Mouse (Mus musculus) stomach, embryonic 14.5 days (tissue): ENCODE results near the gene Rpl11. TPM values are rescaled to one million over a fixed set of nuclear protein-coding genes. Genes with fewer than 3 reads are reported as not detected.
A peak's percentile ranks its signal among the peaks of the same experiment; 100 is the strongest.
"Not testable (repeated sequence)": the region's sequence is repeated elsewhere in the genome, so short reads cannot be mapped to it uniquely, and the experiment has no call there.

ENCODE experiments used
- ATAC-seq: fragments of 200-750 bp; cut with Nextera tagmentation; 2 replicates; pipeline ENCODE4 v1.8.0; 2017; ENCODE audit warnings: low read depth, moderate TSS enrichment; ENCODE audit not compliant: insufficient number of reproducible peaks, insufficient read depth, low FRiP score
- H3K27ac ChIP-seq: fragments of 300-500 bp; sonication (generic); 2 replicates; pipeline ENCODE4 v1.5.1; 2014; ENCODE audit warnings: mild to moderate bottlenecking, low read length, moderate library complexity, mixed read lengths
- H3K27me3 ChIP-seq: fragments of 300-500 bp; sonication (generic); 2 replicates; pipeline ENCODE4 v1.6.1; 2014; ENCODE audit warnings: low read length, control low read depth, mixed read lengths; ENCODE audit not compliant: control insufficient read depth, insufficient read depth
- H3K36me3 ChIP-seq: fragments of 300-500 bp; sonication (generic); 2 replicates; pipeline ENCODE4 v1.6.1; 2014; ENCODE audit warnings: mild to moderate bottlenecking, control low read depth, low read length, moderate library complexity, mixed read lengths; ENCODE audit not compliant: control insufficient read depth, insufficient read depth
- H3K4me1 ChIP-seq: fragments of 300-500 bp; sonication (generic); 2 replicates; pipeline ENCODE4 v1.6.1; 2014; ENCODE audit warnings: low read length, control low read depth, mixed read lengths; ENCODE audit not compliant: control insufficient read depth, insufficient read depth
- H3K4me2 ChIP-seq: fragments of 300-500 bp; sonication (generic); replicated peaks from 2 replicates; pipeline ENCODE4 v1.6.1; 2014; ENCODE audit warnings: low read depth, low read length, control low read depth
- H3K4me3 ChIP-seq: fragments of 300-500 bp; sonication (generic); 2 replicates; pipeline ENCODE4 v1.5.1; 2014; ENCODE audit warnings: low read depth, low read length, control low read depth
- H3K9ac ChIP-seq: fragments of 300-500 bp; sonication (generic); replicated peaks from 2 replicates; pipeline ENCODE4 v1.6.1; 2014; ENCODE audit warnings: low read depth, mild to moderate bottlenecking, control low read depth, low read length, moderate library complexity, mixed read lengths
- H3K9me3 ChIP-seq: fragments of 300-500 bp; sonication (generic); 2 replicates; pipeline ENCODE4 v1.6.1; 2016; ENCODE audit warnings: low read depth, low read length, control low read depth; ENCODE audit not compliant: control insufficient read depth
- WGBS: fragments of 180-500 bp; shearing (Covaris S2); extraction: QIAGEN DNeasy Blood & Tissue Kit; methylation state at CpG from one replicate; pipeline ENCODE4 v1.1.7; 2014; 5-methylcytosine and 5-hydroxymethylcytosine counted together
- polyA plus RNA-seq: library from polyadenylated mRNA; unstranded; fragments of >200 nt; fragmentation: Nextera tagmentation; extraction: Ambion mirVana; gene quantifications from 2 replicates; pipeline ENCODE4 v1.2.1, GENCODE M21; 2014

Gene Rpl11
- polyA plus RNA-seq, 1 experiment from 2014 or later, result 533 TPM

DNA sequence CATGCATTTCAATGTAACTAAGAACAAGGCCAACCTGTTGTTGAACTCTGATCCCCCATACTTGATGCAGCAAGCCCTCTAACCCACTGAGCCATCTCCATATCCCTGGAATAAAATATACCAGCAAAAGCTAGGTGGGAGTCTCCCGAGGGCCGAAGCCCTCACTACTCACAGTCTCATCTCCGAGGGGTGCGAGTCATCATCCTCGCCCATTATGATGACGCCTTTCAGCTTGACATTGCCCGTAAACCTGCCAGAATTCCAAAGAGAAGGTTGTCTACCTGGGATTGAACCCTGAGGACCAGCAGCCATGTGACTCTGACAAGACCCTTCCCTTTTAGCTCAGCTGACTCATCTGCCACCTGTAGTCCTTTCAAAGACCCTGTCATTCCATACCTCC is 67.5 kb downstream of the Rpl11 start:
- H3K9ac ChIP-seq, result no peak overlapping the region
- no peaks in the 10 kb centered on the region for H3K27me3 ChIP-seq
- WGBS, result 85% methylated on average over 7 of the region's 7 CpGs
- H3K9me3 ChIP-seq, result no peaks in the 10 kb centered on the region
- H3K4me2 ChIP-seq, result peak overlapping the region; percentile 85
- ATAC-seq, result no peak
- no peak overlapping the region for H3K27ac ChIP-seq
- H3K4me3 ChIP-seq, result peak overlapping the region; percentile 92
- H3K4me1 ChIP-seq, result peaks cover 12% of the 10 kb centered on the region
- peaks cover 22% of the 10 kb centered on the region for H3K36me3 ChIP-seq

DNA sequence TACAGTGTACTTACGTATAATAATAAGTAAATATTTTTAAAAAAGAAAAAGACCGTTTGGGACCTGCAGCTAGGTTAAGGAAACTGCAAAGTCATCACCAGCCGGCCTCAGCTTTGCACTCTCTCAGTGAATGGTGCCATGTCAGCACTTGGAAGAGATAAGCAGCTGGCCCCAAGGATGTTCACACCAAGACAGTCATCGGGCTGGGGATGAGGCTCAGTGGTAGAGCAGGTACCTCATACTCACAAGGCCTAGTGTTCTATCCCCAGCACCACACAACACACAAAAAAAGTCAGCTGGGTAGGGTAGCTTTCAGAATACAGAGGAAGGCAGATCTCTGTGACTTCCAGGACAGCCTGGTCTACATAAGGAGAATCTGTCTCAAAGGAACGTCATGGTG is 68.0 kb downstream of the Rpl11 start:
- Histone ChIP-seq H3K27ac (no peak overlapping the region), H3K27me3 (no peaks in the 10 kb centered on the region), H3K9me3 (no peaks in the 10 kb centered on the region), H3K4me1 (peaks cover 12% of the 10 kb centered on the region), H3K9ac (no peak overlapping the region), H3K4me2 (no peak overlapping the region), H3K36me3 (peaks cover 22% of the 10 kb centered on the region), H3K4me3 (no peak overlapping the region)
- 88% methylated on average over 5 of the region's 5 CpGs for WGBS
- ATAC-seq, result no peak; the same call in 1 of the 2 replicates

DNA sequence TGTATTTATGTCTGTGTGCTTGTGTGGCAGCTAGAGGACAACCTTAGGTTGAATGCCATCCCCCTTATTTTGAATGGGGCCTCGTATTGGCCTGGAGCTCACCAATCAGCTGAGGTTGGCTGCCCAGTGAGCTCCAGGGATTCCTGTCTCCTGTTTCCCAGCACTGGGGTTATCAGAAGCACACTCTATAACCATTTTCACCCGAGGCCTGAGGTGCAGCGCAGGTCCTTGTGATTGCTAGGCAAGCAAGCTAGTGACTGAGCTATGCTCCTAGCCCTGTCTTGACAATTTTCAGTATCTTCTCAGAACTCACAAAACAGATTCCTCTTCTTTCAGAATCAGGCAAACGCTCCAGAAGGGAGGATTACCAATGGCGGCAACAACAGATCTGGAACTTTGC is 68.7 kb downstream of the Rpl11 start:
- ATAC-seq, result no peak
- H3K9ac ChIP-seq, result no peak overlapping the region
- no peak overlapping the region for H3K27ac ChIP-seq
- H3K4me3 ChIP-seq, result no peak overlapping the region
- peaks cover 22% of the 10 kb centered on the region for H3K36me3 ChIP-seq
- 84% methylated on average over 5 of the region's 5 CpGs for WGBS
- H3K27me3 ChIP-seq, result no peaks in the 10 kb centered on the region
- H3K9me3 ChIP-seq, result no peaks in the 10 kb centered on the region
- no peak overlapping the region for H3K4me2 ChIP-seq
- H3K4me1 ChIP-seq, result peaks cover 12% of the 10 kb centered on the region

DNA sequence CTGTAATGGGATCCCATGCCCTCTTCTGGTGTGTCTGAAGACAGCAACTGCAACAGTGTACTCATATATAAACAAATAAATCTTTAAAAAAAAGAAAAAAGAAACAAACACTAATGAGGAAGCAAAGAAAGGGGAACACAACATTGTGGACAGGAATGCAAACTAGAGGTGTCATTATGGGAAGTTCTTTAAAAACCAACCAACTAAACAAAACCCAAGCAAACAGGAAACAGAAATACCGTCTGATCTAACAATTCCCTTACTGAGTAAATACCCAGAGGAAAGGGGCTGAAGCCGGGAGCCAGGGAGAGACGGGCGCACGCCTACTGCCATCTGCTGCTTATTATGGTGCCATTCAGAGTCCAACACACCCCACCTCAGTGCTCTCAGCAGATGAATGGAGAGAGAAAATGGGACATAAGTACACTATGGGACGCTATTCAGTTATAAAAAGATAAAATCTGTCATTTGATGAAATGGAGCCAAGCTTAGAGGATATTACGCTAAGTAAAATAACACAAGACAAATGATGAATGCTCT is 71.6 kb downstream of the Rpl11 start:
- no peaks in the 10 kb centered on the region for H3K27me3 ChIP-seq
- H3K27ac ChIP-seq, result no peak overlapping the region
- WGBS, result 87% methylated on average over 7 of the region's 7 CpGs
- no peak overlapping the region for H3K4me3 ChIP-seq
- no peak overlapping the region for H3K9ac ChIP-seq
- H3K4me1 ChIP-seq, result peaks cover 9% of the 10 kb centered on the region
- H3K9me3 ChIP-seq, result no peaks in the 10 kb centered on the region
- H3K4me2 ChIP-seq, result no peak overlapping the region
- peaks cover 29% of the 10 kb centered on the region for H3K36me3 ChIP-seq
- no peak for ATAC-seq

DNA sequence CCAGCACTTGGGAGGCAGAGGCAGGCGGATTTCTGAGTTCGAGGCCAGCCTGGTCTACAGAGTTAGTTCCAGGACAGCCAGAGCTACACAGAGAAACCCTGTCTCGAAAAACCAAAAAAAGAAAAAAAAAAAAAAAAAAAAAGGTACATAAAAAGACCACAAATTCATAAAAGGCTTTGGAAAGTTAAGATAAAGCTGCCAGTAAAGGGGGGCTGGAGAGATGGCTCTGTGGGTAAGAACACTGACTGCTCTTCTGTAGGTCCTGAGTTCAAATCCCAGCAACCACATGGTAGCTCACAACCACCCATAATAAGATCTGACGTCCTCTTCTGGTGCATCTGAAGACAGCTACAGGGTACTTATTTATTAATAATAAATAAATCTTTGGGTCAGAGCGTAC is 73.0 kb downstream of the Rpl11 start:
- 95% methylated on average over 5 of the region's 5 CpGs for WGBS
- peaks cover 39% of the 10 kb centered on the region for H3K36me3 ChIP-seq
- not testable (repeated sequence) for ATAC-seq

More for the DNA sequence above, 73.0 kb downstream of the Rpl11 start:
- H3K9me3 ChIP-seq, H3K4me1 ChIP-seq, H3K27ac ChIP-seq, H3K4me3 ChIP-seq, H3K27me3 ChIP-seq, H3K9ac ChIP-seq, H3K4me2 ChIP-seq: not testable (repeated sequence)

Other genes starting within 250 kb of the Rpl11 start
- gene Srsf10, start 197.7 kb downstream of the Rpl11 start, polyA plus RNA-seq, result 297 and 298 TPM in 2 replicates
- gene Pnrc2, start 179.6 kb downstream of the Rpl11 start, polyA plus RNA-seq, result 172 and 189 TPM in 2 replicates
- 0.38 and 0.39 TPM in 2 replicates for gene Cnr2, start 158.0 kb downstream of the Rpl11 start, polyA plus RNA-seq
- gene Fuca1, start 132.7 kb downstream of the Rpl11 start, polyA plus RNA-seq, result 87.7 and 93.3 TPM in 2 replicates
- gene Hmgcl, start 107.0 kb downstream of the Rpl11 start, polyA plus RNA-seq, result 85.5 and 87.7 TPM in 2 replicates
- 47.7 and 48.1 TPM in 2 replicates for gene Gale, start 89.7 kb downstream of the Rpl11 start, polyA plus RNA-seq
- gene Lypla2, start 80.8 kb downstream of the Rpl11 start, polyA plus RNA-seq, result 101 and 104 TPM in 2 replicates
- gene Pithd1, start 66.2 kb downstream of the Rpl11 start, polyA plus RNA-seq, result 45.9 and 46.6 TPM in 2 replicates
- 39.8 and 43.9 TPM in 2 replicates for gene Eloa, start 31.7 kb downstream of the Rpl11 start, polyA plus RNA-seq
- gene Id3, start 90.1 kb upstream of the Rpl11 start, polyA plus RNA-seq, result 384 and 404 TPM in 2 replicates
- 3.5 and 4.4 TPM in 2 replicates for gene E2f2, start 119.0 kb upstream of the Rpl11 start, polyA plus RNA-seq
- 5.1 and 5.6 TPM in 2 replicates for gene Asap3, start 152.9 kb upstream of the Rpl11 start, polyA plus RNA-seq
- 19.7 and 19.8 TPM in 2 replicates for gene Tcea3, start 194.3 kb upstream of the Rpl11 start, polyA plus RNA-seq
- 24.7 and 25.1 TPM in 2 replicates for gene Zfp46, start 231.3 kb upstream of the Rpl11 start, polyA plus RNA-seq